Mouse (Mus musculus) kidney, adult 2 months (tissue): ENCODE measurements at regions not wholly inside any gene's neighbourhood (a gene's known extent, or its start where the extent isn't known, plus 50 kb on each side); places are given as distances from the start of the nearest gene placed in this dataset.

ENCODE experiments used
- CTCF ChIP-seq: fragments of 200-500 bp; conservative IDR thresholded peaks from 2 replicates; pipeline ENCODE4 v1.5.1; 2011; ENCODE audit warnings: low read depth, mild to moderate bottlenecking, control low read depth, low read length, moderate library complexity, mixed read lengths; ENCODE audit not compliant: insufficient read depth, insufficient read length
- POLR2A ChIP-seq: fragments of 200-500 bp; IDR thresholded peaks from one replicate; pipeline ENCODE4 v1.6.1; 2011; ENCODE audit warnings: low read depth, low read length, control low read depth

DNA sequence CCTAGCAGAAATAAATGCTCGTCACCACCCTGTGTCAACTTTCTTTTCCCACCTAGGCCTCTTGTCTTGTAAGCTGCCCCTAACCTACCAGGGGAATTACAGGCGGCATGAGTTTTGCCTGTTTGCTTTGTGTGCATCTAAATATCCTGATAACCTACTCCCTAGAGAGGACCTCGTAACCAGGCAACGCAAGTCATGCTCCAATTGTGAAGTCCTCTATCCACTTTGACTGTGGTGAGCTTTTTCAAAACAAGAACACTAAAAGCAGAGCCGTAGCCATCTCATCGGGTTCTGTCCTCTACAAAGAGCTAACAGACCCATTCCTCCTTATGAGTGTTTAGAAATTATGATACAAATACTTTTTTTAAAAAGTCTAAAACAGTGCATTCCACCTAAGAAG, 88.1 kb upstream of the Ccdc122 start:
- TF ChIP-seq POLR2A (no peak), CTCF (no peak)
